Mouse (Mus musculus) intestine, embryonic 16.5 days (tissue): ENCODE data around the gene Snx29. TPM values are rescaled to one million over a fixed set of nuclear protein-coding genes. Genes with fewer than 3 reads are reported as not detected.
A peak's percentile ranks its signal among the peaks of the same experiment; 100 is the strongest.

Source experiments
- ATAC-seq: fragments of 200-750 bp; cut with Nextera tagmentation; 2 replicates; pipeline ENCODE4 v1.8.0; 2017; ENCODE audit warnings: moderate TSS enrichment, moderate library complexity
- H3K27ac ChIP-seq: fragments of 300-500 bp; sonication (generic); 2 replicates; pipeline ENCODE4 v1.5.1; 2014; ENCODE audit warnings: mild to moderate bottlenecking, low read length
- H3K27me3 ChIP-seq: fragments of 300-500 bp; sonication (generic); replicated peaks from 2 replicates; pipeline ENCODE4 v1.6.1; 2014; ENCODE audit warnings: low read length, control low read depth, mixed read lengths; ENCODE audit not compliant: control insufficient read depth, insufficient read depth
- H3K36me3 ChIP-seq: fragments of 300-500 bp; sonication (generic); 2 replicates; pipeline ENCODE4 v1.6.1; 2014; ENCODE audit warnings: low read length, control low read depth; ENCODE audit not compliant: control insufficient read depth, insufficient read depth
- H3K4me1 ChIP-seq: fragments of 300-500 bp; sonication (generic); 2 replicates; pipeline ENCODE4 v1.6.1; 2014; ENCODE audit warnings: low read length, control low read depth, mixed read lengths; ENCODE audit not compliant: control insufficient read depth, insufficient read depth
- H3K4me2 ChIP-seq: fragments of 300-500 bp; sonication (generic); 2 replicates; pipeline ENCODE4 v1.6.1; 2014; ENCODE audit warnings: low read depth, low read length, control low read depth
- H3K4me3 ChIP-seq: fragments of 300-500 bp; sonication (generic); 2 replicates; pipeline ENCODE4 v1.5.1; 2014; ENCODE audit warnings: mild to moderate bottlenecking, low read length
- H3K9ac ChIP-seq: fragments of 300-500 bp; sonication (generic); 2 replicates; pipeline ENCODE4 v1.6.1; 2014; ENCODE audit warnings: low read depth, low read length
- H3K9me3 ChIP-seq: fragments of 300-500 bp; sonication (generic); 2 replicates; pipeline ENCODE4 v1.6.1; 2016; ENCODE audit warnings: low read length, control low read depth; ENCODE audit not compliant: control insufficient read depth
- WGBS: fragments of 180-500 bp; shearing (Covaris S2); extraction: QIAGEN DNeasy Blood & Tissue Kit; methylation state at CpG from one replicate; pipeline ENCODE4 v1.1.7; 2014; 5-methylcytosine and 5-hydroxymethylcytosine counted together
- polyA plus RNA-seq: library from polyadenylated mRNA; unstranded; fragments of >200 nt; fragmentation: Nextera tagmentation; extraction: Ambion mirVana; gene quantifications from 2 replicates; pipeline ENCODE4 v1.2.1, GENCODE M21; 2015

Snx29 gene
- polyA plus RNA-seq, 1 experiment from 2014 or later: 6.3 TPM

- no peak overlapping the region for H3K4me2 ChIP-seq
- 54% methylated on average over 5 of the region's 5 CpGs for WGBS
- no peak overlapping the region for H3K27ac ChIP-seq
- H3K4me1 ChIP-seq: no peaks in the 10 kb centered on the region
- H3K4me3 ChIP-seq: no peak overlapping the region
- H3K36me3 ChIP-seq: no peaks in the 10 kb centered on the region
- H3K9me3 ChIP-seq: no peaks in the 10 kb centered on the region
- H3K27me3 ChIP-seq: no peaks in the 10 kb centered on the region
- H3K9ac ChIP-seq: no peak overlapping the region
- ATAC-seq: no peak
These were observed 307.8 kb downstream of the Snx29 start for GRCm38 (mm10) chr16:11630489-11630888.

- H3K4me2 ChIP-seq: no peak overlapping the region
- H3K27me3 ChIP-seq: no peaks in the 10 kb centered on the region
- no peak overlapping the region for H3K27ac ChIP-seq
- no peaks in the 10 kb centered on the region for H3K36me3 ChIP-seq
- no peaks in the 10 kb centered on the region for H3K9me3 ChIP-seq
- WGBS: 62% methylated on average over 2 of the region's 2 CpGs
- H3K9ac ChIP-seq: no peak overlapping the region
- H3K4me3 ChIP-seq: no peak overlapping the region
- peaks cover 11% of the 10 kb centered on the region for H3K4me1 ChIP-seq
- ATAC-seq: no peak
These were observed 309.6 kb downstream of the Snx29 start for GRCm38 (mm10) chr16:11632205-11632747.

GRCm38 (mm10) chr16:11636196-11636733 is 313.6 kb downstream of the Snx29 start:
- no peak overlapping the region for H3K4me3 ChIP-seq
- H3K27me3 ChIP-seq: no peaks in the 10 kb centered on the region
- no peak overlapping the region for H3K4me2 ChIP-seq
- ATAC-seq: no peak
- no peaks in the 10 kb centered on the region for H3K9me3 ChIP-seq
- no peak overlapping the region for H3K27ac ChIP-seq
- no peaks in the 10 kb centered on the region for H3K36me3 ChIP-seq
- 56% methylated on average over 7 of the region's 7 CpGs for WGBS
- no peak overlapping the region for H3K9ac ChIP-seq
- peaks cover 12% of the 10 kb centered on the region for H3K4me1 ChIP-seq

GRCm38 (mm10) chr16:11636902-11637301 is 314.2 kb downstream of the Snx29 start:
- peak overlapping the region; percentile 36; the same call in 1 of the 2 replicates for H3K9ac ChIP-seq
- H3K4me1 ChIP-seq: peaks cover 12% of the 10 kb centered on the region
- ATAC-seq: no peak
- H3K27me3 ChIP-seq: no peaks in the 10 kb centered on the region
- no peaks in the 10 kb centered on the region for H3K9me3 ChIP-seq
- no peaks in the 10 kb centered on the region for H3K36me3 ChIP-seq
- H3K4me3 ChIP-seq: no peak overlapping the region
- H3K4me2 ChIP-seq: no peak overlapping the region
- H3K27ac ChIP-seq: no peak overlapping the region
- 5% methylated on average over 3 of the region's 3 CpGs for WGBS

GRCm38 (mm10) chr16:11637794-11638193 is 315.1 kb downstream of the Snx29 start:
- H3K4me2 ChIP-seq: no peak overlapping the region
- H3K27ac ChIP-seq: no peak overlapping the region
- no peak overlapping the region for H3K9ac ChIP-seq
- ATAC-seq: no peak
- peaks cover 12% of the 10 kb centered on the region for H3K4me1 ChIP-seq
- no peaks in the 10 kb centered on the region for H3K27me3 ChIP-seq
- no peak overlapping the region for H3K4me3 ChIP-seq
- H3K9me3 ChIP-seq: no peaks in the 10 kb centered on the region
- no peaks in the 10 kb centered on the region for H3K36me3 ChIP-seq

- Histone ChIP-seq H3K36me3 (no peaks in the 10 kb centered on the region), H3K9me3 (no peaks in the 10 kb centered on the region), H3K4me2 (no peak overlapping the region), H3K9ac (no peak overlapping the region), H3K27me3 (no peaks in the 10 kb centered on the region), H3K4me1 (peaks cover 12% of the 10 kb centered on the region), H3K4me3 (no peak overlapping the region), H3K27ac (no peak overlapping the region)
- WGBS: 62% methylated on average over 1 of the region's 1 CpGs
- ATAC-seq: no peak
These were observed 316.0 kb downstream of the Snx29 start for GRCm38 (mm10) chr16:11638739-11639138.

- Histone ChIP-seq H3K27me3 (no peaks in the 10 kb centered on the region), H3K9ac (no peak overlapping the region), H3K27ac (no peak overlapping the region), H3K9me3 (no peaks in the 10 kb centered on the region), H3K4me2 (no peak overlapping the region), H3K36me3 (no peaks in the 10 kb centered on the region), H3K4me1 (peaks cover 12% of the 10 kb centered on the region), H3K4me3 (no peak overlapping the region)
- 93% methylated on average over 8 of the region's 8 CpGs for WGBS
- ATAC-seq: no peak
These were observed 317.2 kb downstream of the Snx29 start for GRCm38 (mm10) chr16:11639936-11640335.

- Histone ChIP-seq H3K4me1 (peaks cover 6% of the 10 kb centered on the region; the same call in 1 of the 2 replicates), H3K9ac (no peak overlapping the region), H3K4me3 (no peak overlapping the region), H3K36me3 (no peaks in the 10 kb centered on the region), H3K27ac (no peak overlapping the region), H3K27me3 (no peaks in the 10 kb centered on the region), H3K9me3 (no peaks in the 10 kb centered on the region), H3K4me2 (no peak overlapping the region)
- no peak for ATAC-seq
- 64% methylated on average over 6 of the region's 6 CpGs for WGBS
These were observed 320.9 kb downstream of the Snx29 start for GRCm38 (mm10) chr16:11643603-11644002.

GRCm38 (mm10) chr16:11644399-11644798 is 321.7 kb downstream of the Snx29 start:
- Histone ChIP-seq H3K4me1 (peaks cover 6% of the 10 kb centered on the region; the same call in 1 of the 2 replicates), H3K4me2 (no peak overlapping the region), H3K9me3 (no peaks in the 10 kb centered on the region), H3K36me3 (no peaks in the 10 kb centered on the region), H3K27me3 (no peaks in the 10 kb centered on the region), H3K9ac (no peak overlapping the region), H3K27ac (no peak overlapping the region), H3K4me3 (no peak overlapping the region)
- 74% methylated on average over 2 of the region's 2 CpGs for WGBS
- no peak for ATAC-seq

- no peak overlapping the region for H3K4me3 ChIP-seq
- no peak overlapping the region for H3K27ac ChIP-seq
- peak; percentile 68 for ATAC-seq
- H3K27me3 ChIP-seq: no peaks in the 10 kb centered on the region
- 21% methylated on average over 4 of the region's 4 CpGs for WGBS
- no peaks in the 10 kb centered on the region for H3K36me3 ChIP-seq
- no peak overlapping the region for H3K4me2 ChIP-seq
- no peaks in the 10 kb centered on the region for H3K9me3 ChIP-seq
- H3K4me1 ChIP-seq: peaks cover 6% of the 10 kb centered on the region; the same call in 1 of the 2 replicates
- no peak overlapping the region for H3K9ac ChIP-seq
These were observed 323.0 kb downstream of the Snx29 start for GRCm38 (mm10) chr16:11645668-11646067.
